Mouse (Mus musculus): Measurements from ENCODE around the gene Eef1akmt2.

Eef1akmt2 gene

DNA sequence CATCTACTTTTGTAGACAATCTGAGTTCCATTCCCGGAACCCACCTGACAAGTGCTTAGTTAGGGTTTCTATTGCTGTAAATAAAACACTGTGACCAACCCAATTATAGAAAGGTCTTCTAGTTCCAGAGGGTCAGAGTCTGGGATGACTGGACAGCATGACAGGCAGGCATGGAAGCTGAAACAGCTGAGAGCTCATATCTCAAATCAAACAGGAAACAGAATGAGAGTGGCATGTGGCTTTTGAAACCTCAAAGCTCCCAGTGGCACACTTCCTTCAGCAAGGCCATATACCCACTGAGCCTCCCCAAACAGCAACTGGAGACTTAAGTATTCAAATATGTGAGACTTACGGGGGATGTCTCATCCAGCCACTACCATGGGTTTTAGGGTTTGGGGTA, 20.6 kb upstream of the Eef1akmt2 start:
- no peak for DNase-seq (ENCODE audit: low read depth, low spot score)

DNA sequence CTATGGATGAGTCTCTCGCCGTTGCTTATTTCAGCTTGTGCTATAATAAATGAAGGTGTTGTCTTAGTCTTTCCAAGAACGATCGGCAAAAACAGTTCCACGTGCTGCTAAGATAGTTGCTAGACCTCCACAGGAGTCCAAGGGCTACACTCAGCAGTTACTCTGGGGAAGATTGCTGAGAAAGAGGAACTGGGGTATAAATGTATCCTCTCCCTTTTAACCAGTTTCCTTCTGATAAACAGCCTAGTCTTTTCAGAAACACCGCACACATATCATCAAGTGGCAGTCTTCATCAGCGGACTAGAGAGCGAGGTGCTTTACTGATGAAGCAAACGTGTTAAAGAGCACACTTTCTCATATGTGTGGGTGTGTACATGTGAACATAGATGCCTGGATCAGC, 13.8 kb upstream of the Eef1akmt2 start:
- no peak for DNase-seq (ENCODE audit: low read depth, low spot score)

DNA sequence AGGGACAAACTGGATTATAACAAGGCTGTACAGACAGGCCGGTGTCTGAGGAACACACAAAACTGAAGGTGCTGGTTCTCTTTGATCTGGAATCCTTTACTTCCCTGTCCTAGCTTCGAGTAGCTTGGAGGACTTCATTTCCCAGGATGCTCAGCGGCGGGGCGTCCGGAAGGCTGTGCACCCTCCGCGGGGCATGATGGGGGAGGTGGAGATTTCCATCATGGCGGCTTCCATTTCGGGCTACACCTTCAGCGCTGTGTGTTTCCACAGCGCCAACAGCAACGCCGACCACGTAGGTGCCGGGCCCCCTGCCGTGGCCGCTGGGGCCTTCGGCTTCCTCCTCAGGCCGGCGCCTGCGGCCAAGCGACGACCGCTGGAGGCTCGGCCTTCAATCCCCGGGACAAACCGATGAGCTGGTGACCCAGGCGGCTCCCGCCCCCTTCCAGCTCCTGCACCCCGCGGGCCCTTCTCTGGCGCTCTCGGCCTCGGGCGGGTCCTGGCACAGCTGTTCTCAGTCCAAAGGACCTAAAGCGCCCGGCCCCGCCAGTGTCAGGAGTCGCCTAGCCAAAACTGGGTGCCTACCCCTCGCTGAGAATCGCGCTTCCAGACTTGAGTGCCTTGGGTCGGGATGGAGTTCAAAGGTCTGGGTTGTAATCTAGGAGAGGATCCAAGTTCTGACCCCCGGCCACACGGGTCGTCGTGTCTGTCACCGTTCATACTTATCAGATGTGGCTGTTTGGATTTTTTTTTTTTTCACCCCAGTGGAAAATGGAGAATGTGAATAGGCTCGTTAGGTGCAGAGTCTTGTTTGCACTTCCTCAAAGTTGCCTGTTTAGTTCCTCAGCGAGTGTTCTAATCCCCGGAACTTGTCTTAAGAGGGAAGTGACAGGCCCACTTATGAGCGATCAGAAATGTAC, 6.8 kb upstream of the Eef1akmt2 start, which contains the start of gene Abraxas2:
Abraxas2 (plus strand) TSS at position 184 of the 917 bp plus-strand sequence.
- DNase-seq (ENCODE audit: low read depth, low spot score): peak; percentile 94

DNA sequence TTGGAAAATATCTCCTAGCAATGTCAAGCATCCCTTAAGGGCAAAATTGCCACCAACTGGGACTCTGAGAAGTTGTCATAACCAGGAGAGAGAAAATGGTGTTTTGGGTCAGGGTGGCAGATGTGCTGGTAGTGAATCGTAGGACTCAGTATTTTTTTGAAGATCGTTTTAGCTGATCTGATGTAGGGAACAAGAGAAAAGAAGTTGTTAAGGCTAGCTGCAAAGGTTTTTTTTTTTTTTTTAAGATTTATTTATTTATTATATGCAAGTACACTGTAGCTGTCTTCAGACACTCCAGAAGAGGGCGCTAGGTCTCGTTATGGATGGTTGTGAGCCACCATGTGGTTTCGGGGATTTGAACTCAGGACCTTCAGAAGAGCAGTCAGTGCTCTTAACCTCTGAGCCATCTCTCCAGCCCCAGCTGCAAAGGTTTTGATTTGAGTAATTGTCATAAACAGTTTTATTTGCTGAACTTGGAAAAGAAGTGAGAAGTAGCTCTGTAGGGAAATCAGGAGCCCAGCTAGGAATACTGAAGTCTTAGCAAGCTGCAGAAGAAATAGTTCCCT, 5.7 kb upstream of the Eef1akmt2 start:
- DNase-seq (ENCODE audit: low read depth, low spot score): peak; percentile 41

DNA sequence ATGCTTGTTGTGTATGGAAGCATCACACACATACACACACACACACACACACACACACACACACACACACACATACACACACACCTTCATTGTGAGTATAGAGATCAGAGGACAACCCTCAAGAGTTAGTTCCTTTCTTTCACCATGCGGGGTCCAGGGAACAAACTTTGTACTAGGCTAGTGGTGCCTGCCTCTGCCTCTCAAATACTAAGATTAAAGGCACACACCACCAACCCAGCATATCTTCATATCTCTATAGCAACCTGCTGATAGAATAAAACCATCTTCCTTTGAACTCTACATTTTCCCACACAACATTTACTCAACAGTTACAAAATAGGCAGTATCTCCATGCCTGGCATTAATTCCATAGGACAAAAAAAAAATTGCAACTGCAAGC, 3.6 kb upstream of the Eef1akmt2 start:
- no peak for DNase-seq (ENCODE audit: low read depth, low spot score)

DNA sequence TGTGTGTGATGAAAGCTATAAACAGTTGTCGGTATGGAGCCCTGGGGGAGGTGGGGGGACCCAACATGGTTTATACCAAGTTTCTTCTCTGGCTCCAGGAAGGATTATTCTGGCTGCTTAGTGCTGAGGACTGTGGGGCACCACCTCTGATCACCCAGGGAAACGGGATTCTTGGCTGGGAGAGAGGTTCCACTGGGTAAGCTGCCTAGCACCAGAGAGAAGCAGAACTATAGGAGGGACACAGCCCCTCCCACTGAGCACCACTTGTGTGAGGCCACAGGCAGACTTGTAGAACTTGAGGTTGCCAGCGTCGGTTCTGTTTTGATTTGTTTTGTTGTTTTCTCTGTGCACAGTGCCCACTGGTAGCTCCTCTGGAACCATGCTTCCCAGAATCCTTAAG, 1.5 kb upstream of the Eef1akmt2 start:
- peak; percentile 12 for DNase-seq (ENCODE audit: low read depth, low spot score)

DNA sequence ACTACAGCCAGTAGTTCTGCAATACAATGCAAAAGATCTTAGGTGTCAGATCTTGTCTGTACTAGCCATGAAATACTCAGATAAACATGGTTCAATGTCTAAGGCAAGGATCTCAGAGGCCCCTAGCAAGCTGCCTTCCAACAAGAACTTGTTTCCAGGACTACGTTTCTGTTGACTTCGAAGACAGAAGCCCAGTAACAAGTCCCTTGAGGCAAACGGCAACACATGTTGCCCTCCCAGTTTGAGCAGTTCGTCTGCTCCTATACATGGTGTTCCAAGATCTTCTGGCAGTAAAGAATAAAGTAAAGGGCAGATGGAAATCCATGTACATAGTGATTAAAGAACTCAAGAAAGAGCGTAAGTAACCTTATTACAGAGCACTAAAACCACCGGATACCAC, 888 bp upstream of the Eef1akmt2 start:
- no peak for DNase-seq (ENCODE audit: low read depth, low spot score)

DNA sequence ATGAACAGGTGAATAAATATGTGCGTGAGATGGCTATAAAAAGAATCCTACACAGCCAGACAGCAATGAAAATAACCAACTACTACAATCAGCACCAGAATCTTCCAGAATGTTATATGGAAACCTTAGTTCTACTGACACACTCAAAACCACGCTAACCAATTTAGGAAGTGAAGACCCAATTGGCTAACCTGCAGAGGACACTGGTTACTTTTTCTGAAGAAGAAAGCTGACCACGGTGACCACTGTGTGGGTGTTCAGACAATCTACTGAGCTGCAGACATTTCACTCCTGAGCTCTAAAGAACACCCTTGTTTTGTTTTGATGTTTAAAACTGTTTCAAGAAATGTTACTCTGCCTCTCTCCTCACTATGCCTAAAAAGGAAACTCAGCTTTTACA, 9.3 kb downstream of the Eef1akmt2 start:
- DNase-seq (ENCODE audit: low read depth, low spot score): no peak

DNA sequence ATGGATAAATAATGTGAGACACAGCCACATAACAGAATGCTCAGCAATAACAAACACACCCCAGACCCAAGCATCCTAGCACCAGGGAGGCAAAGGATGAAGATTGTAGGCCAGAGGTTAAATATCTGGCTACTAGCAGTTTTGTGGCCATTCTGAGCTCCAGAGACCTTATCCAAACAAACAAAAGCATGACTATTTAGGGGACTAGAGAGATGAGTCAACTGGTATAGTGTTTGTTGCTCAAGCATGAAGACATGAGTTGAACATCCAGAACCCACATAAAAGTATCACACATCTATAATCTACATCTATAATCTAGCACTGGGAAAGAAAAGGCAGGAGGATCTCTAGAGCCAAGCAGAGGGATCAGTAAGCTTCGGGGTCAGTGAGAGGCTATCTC, 10.0 kb downstream of the Eef1akmt2 start:
- no peak for DNase-seq (ENCODE audit: low read depth, low spot score)

DNA sequence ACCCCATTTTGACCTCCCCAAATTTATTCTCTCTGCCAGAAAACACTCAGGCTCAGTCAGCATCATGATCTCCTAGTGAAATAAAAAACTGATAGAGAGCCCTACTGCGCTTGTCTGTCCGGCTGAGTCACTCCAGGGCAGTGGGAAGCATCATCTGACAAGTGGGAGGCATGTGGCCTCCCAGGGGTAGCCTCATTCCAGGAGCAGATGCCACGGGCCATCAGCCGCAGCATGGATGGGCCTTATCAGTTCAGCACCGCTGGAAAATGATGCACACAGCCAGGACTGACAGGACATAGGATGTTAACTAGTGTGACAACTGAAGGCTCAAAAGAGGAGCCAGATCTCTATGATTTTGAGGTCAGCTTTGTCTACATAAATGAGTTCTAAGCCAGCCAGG, 11.2 kb downstream of the Eef1akmt2 start:
- no peak for DNase-seq (ENCODE audit: low read depth, low spot score)

DNA sequence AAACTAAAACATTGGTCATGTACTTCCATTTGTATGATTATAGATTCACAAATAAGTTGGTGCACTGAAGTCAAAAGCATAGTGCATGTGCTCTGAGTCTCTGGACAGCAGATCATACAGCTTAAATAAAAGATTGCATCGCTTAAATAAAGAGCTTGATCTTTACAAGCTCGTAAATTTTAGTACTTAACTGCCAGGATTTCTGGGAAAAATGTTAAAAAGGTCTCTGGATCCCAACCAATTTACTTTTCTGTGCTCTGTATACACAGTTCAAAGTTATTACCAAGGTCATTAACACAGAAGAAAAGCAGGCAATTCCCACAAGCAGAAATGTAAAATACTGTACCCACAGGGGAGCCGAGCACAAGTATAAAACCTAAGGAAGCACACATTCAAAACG, 21.5 kb downstream of the Eef1akmt2 start:
- no peak for DNase-seq (ENCODE audit: low read depth, low spot score)

DNA sequence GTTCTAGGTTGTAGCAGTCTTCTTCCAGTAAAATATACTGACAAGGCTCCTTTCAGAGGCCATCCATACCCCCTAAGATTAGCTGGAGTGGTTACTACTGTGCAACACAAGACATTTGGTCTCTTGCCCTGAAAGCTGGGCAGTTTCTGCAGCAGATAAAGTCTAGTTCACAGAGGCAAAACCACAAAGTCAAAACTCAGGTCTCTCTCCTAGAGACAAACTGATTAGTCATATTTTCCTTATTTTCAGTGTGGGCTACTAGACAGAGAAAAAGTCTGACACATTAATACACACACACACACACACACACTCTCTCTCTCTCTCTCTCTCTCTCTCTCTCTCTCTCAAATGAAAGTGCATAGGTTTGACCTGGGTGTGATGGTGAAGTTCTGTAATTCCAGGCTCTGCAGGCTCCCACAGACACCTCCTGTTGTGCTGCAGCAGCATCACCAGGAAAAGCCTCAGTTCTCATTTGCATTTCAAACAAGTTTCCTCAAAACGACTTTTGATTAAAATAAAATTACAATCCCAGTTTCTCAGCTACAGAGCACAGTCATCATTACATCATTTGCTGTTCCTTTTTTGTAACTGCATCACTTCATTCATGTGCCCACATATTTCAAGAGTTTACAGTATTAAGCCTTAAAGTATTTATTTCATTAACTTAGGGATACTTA, 28.0 kb downstream of the Eef1akmt2 start:
- DNase-seq (ENCODE audit: low read depth, low spot score): no peak

DNA sequence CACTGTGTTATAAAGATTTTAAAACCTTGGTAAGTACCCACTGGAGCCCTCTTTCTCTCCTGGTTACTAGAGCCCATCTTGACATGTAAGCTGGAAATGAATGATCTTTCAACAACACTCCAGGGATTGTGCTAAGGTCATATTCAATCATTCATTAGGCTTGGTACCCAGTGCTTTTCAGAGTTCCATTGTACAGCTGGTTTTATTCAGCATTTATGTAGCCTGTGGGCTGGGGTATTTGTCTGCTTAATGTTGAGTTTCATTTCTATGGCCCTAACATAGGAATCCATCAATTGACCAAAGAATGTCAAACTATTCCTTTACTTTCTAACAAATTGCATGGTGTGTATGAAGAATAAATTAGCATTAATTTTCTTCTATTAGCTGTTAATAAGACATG, 28.6 kb downstream of the Eef1akmt2 start:
- no peak for DNase-seq (ENCODE audit: low read depth, low spot score)

DNA sequence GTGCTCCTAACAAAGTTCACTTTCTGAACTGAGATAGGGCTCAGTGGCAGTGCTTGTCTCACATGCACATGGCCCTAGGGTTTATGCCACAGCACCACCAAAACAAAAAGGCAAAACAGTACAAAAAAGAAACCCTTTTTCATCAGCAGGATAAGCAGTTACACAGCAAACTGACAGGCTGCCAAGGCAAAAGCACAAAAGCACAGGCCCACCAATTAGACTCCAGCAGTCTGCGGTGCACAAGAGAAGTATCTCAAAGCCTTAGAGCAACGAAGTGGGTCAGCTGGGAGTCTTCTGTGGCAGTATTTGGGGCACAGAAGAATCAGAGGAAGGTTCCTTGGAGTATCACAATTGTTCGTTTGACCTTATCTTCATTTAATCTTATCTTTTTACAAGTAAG, 31.8 kb downstream of the Eef1akmt2 start:
- DNase-seq (ENCODE audit: low read depth, low spot score): no peak

DNA sequence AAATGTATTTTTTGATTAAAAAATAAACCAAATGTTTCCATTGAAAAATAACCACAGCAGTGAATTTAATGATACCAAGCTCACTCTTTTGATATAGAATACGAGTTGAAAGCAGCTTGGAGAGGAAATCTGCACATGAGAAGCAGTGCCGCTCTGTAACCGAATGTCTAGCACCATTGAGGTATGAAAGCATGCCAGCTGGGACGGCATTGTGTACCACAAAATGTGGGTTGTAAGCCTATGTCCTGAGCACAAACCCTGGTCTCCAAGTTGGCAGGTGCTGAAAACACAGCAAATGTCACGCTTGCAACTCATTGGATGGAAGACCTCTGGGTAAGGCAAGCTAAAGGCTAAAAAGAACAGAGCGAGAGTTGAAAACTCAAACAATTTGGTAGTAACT, 35.4 kb downstream of the Eef1akmt2 start:
- no peak for DNase-seq (ENCODE audit: low read depth, low spot score)

DNA sequence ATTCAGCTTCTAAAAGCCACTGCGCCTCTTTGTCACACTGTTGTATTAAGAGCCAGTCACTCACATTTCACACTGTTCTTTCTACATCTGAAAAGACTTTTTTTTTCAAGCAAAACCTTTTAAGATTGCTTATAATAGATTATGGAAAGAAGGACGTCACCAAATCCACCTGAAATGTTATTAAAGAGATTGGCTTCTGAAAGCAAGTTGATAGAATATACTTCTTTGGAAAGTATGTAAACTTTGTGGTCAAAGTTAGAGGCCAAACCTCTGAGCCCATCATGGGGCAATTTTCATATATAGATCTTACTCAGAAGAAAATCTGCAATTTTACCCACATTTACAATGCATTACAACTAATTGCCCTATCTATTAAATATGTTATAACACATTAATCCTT, 35.9 kb downstream of the Eef1akmt2 start:
- no peak for DNase-seq (ENCODE audit: low read depth, low spot score)

DNA sequence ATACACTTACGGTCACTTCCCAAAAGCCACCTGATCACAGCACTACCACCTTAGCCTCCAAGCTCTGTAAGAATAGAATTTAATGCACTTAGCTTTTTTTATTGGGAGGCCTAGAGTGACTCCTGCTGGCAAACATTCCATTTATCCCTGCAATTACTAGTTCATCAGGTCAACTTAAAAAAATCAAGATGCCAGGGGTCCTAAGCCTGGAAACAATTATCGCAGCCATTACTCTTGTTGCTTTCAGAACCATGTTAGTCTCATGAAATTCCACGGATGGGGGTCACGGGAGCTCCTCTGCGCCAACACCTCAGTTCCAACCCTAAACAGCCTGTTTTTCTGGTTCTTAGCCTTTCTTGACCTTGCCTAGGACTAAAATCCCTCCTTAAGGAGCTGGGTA, 37.4 kb downstream of the Eef1akmt2 start:
- DNase-seq (ENCODE audit: low read depth, low spot score): no peak

DNA sequence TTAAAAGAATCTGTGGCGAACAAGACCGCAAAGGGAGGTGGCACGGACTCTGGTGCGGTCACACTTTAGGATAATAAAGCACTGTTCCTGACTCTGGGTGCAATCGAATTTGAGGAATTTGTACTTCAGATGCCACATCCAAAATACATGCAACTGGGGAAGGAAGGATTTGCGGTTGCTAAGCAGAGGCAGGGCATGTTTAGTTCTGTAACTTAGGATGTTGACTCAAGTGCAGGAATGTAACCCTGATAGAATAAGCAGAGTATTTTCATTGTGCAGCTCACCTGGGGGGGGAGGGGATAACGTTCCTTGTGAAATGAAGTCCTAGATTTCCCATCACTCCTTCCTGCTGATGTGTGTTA, 38.4 kb downstream of the Eef1akmt2 start:
- DNase-seq (ENCODE audit: low read depth, low spot score): no peak

DNA sequence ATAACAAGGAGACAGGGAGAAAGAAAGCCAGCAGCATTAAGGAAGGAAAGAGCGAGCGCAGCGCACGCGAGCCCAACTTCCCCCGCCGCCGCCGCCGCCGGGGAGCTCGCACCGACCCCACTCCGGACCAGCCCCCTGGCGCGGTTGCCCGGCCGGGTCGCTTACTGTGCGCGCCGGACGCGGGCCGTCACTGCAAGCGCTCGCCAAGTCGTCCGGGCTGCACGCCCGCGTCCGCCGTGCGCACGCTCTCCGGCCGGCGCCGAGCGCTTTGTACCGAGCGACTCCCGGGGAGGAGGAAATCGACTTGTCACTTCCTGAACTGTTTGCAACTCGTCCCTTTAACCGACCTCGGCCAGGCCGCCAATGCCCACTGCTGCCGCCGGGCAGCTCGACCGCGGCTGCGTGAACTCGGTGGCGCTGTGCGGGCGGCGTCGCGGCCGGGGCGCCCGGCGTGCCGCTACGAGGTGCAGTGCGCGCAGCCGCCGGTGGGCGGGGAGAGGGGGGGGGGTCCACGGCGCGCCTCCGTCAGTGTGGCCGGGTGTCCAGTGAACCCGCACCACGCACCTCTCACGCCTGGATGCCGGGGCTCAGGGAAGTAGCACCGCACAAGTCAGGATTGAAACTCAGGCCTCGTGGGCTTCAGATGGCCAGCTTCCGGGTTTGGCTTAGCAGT, 38.9 kb downstream of the Eef1akmt2 start, which contains the start of gene Fam53b:
Fam53b (minus strand) TSS at position 471 of the 673 bp plus-strand sequence.
- DNase-seq (ENCODE audit: low read depth, low spot score): peak; percentile 68

DNA sequence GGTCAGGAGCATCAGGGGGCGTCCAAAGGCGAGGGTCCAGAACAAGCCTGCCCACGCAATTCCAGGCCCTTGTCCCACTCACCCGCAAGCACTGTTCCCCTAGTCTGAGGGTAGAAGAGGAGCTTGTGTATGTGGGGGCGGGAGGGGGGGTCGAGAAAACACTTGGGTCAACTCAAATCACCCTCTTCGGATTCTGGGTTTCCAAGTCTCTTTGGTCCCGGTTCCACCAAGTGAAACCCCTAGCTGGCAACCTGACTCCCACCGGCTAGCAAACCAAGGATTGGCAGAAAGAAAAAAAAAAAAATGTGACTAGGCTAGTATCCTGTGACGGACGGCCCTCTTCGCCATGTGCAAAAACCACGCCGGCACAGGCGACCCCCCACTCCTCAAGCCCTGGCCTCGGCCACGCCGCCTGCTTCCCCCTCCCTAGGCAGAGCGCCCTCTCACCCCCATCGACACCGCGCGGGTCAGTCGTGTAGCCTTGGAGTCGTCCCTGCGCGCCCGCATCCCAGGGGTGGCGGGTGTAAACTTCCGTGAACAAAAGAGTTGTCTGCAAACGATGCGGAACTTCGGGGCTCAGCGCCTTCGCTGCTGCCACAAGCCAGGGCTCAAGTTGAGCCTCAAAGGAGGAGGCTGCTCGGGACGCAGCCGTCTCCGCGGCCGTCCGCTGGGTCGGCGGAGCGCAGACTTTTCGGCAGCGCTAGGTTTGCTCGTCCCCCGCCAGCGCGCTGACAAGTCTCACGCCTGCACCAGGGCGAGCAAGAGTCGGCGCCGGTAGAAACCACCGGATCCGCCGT, 39.7 kb downstream of the Eef1akmt2 start:
- no peak for DNase-seq (ENCODE audit: low read depth, low spot score)

Measured in R1 (cell line).